Comparison of ENCODE assay signal across 9 mouse cellular contexts in genomic region chr16:40509146-40510030, GRCm38 (mm10).
DNase-seq lines count a peak whose midpoint lies in the region; ATAC-seq and TF ChIP-seq lines count a peak whose summit lies in the region.
"Had no signal": no experiment of that assay in that cellular context is flagged by ENCODE, and none has a peak within 500 bp of the region (broad histone marks: within the 10 kb centered on the region; RNA-seq: fewer than 3 reads in every experiment).

No protein-coding gene starts in this region.

- peaks cover 10% of the 10 kb centered on the region for H3K4me1 ChIP-seq in midbrain, embryonic 14.5 days (ENCODE audit: control insufficient read depth, insufficient read depth, low read length)
- H3K4me1 ChIP-seq in heart, embryonic 11.5 days (ENCODE audit: control insufficient read depth, insufficient read depth, low read length), result no peaks in the 10 kb centered on the region

- peak; percentile 82 for ATAC-seq in midbrain, embryonic 14.5 days (ENCODE audit: low FRiP score, low TSS enrichment)
- ATAC-seq in heart, embryonic 11.5 days (replicated peaks; ENCODE audit: insufficient number of reproducible peaks, low FRiP score, low TSS enrichment), result no peak

- DNase-seq in brain, embryonic 14.5 days (ENCODE audit: low read depth), result peak; percentile 94
- peak; percentile 51 to 73 for DNase-seq in cerebellum, postnatal 10 days
- DNase-seq in layer of hippocampus, adult 2 months (ENCODE audit: low spot score in 2 of 2), result peak; percentile 20 to 68
- peak; percentile 72 for DNase-seq in midbrain, embryonic 14.5 days
- DNase-seq in spleen, postnatal 14 days (ENCODE audit: low spot score in 2 of 2), result no peak
- no peak for DNase-seq in urinary bladder, adult 18-20 months (ENCODE audit: low spot score in 2 of 2)
- DNase-seq: heart, postnatal 4 days had no signal

- H3K4me2 ChIP-seq in midbrain, embryonic 14.5 days (ENCODE audit: low read length), result no peak overlapping the region
- H3K4me2 ChIP-seq in heart, embryonic 11.5 days, result no peak overlapping the region

- H3K27ac ChIP-seq in layer of hippocampus, adult 2 months, result peak overlapping the region; percentile 89
- H3K27ac ChIP-seq in midbrain, embryonic 14.5 days (replicated peaks; ENCODE audit: low read depth, low read length), result no peak overlapping the region; the same call in 1 of the 2 replicates
- no peak overlapping the region for H3K27ac ChIP-seq in heart, embryonic 11.5 days (ENCODE audit: low read depth, low read length)

- no peak overlapping the region for H3K9ac ChIP-seq in midbrain, embryonic 14.5 days (replicated peaks; ENCODE audit: low read length)
- no peak overlapping the region for H3K9ac ChIP-seq in heart, embryonic 11.5 days (ENCODE audit: low read depth, low read length)

- no peaks in the 10 kb centered on the region for H3K27me3 ChIP-seq in midbrain, embryonic 14.5 days (ENCODE audit: control insufficient read depth, insufficient read depth, low read length)
- H3K27me3 ChIP-seq in heart, embryonic 11.5 days (ENCODE audit: control insufficient read depth, insufficient read depth, low read length), result no peaks in the 10 kb centered on the region

- no peak for TF ChIP-seq POLR2A in brain, embryonic 14.5 days (IDR thresholded peaks at IDR 0.05; ENCODE audit: borderline replicate concordance, extremely low read depth, insufficient read depth, insufficient read length, poor library complexity, severe bottlenecking)

- no peak for TF ChIP-seq CTCF in brain, embryonic 14.5 days (IDR thresholded peaks at IDR 0.05; ENCODE audit: borderline replicate concordance, extremely low read depth, insufficient read depth, insufficient read length)
- TF ChIP-seq CTCF in layer of hippocampus, adult 2 months (conservative IDR thresholded peaks at IDR 0.05), result no peak

- no peaks in the 10 kb centered on the region for H3K9me3 ChIP-seq in midbrain, embryonic 14.5 days (ENCODE audit: control insufficient read depth, low read length)
- H3K9me3 ChIP-seq in heart, embryonic 11.5 days (replicated peaks; ENCODE audit: control insufficient read depth, low read length), result no peaks in the 10 kb centered on the region

- 33% methylated on average over 7 of the region's 7 CpGs for WGBS in midbrain, embryonic 14.5 days
- WGBS in heart, embryonic 11.5 days (ENCODE audit: insufficient replicate concordance), result 77% methylated on average over 7 of the region's 7 CpGs

- no peak overlapping the region for H3K4me3 ChIP-seq in layer of hippocampus, adult 2 months
- no peak overlapping the region for H3K4me3 ChIP-seq in midbrain, embryonic 14.5 days (replicated peaks; ENCODE audit: low read depth, low read length)
- no peak overlapping the region for H3K4me3 ChIP-seq in heart, embryonic 11.5 days (ENCODE audit: low read depth, low read length)
- H3K4me3 ChIP-seq: erythroblast, embryonic 14.5 days had no signal

- H3K36me3 ChIP-seq in midbrain, embryonic 14.5 days (ENCODE audit: control insufficient read depth, insufficient read depth, low read length), result no peaks in the 10 kb centered on the region
- no peaks in the 10 kb centered on the region for H3K36me3 ChIP-seq in heart, embryonic 11.5 days (ENCODE audit: control insufficient read depth, insufficient read depth, low read length)

Comparison
In these comparisons a context has a peak if more than half of its experiments do, and no peak if none do; other contexts are left out.
1. DNase-seq: peak in brain, embryonic 14.5 days (single experiment), cerebellum, postnatal 10 days (2 of 2), layer of hippocampus, adult 2 months (2 of 2) and midbrain, embryonic 14.5 days (single experiment); none in spleen, postnatal 14 days (0 of 2) and urinary bladder, adult 18-20 months (0 of 2).